Mouse (Mus musculus) brown adipose tissue, adult 24 weeks (tissue): ENCODE data around the gene Cops7b. TPM values are rescaled to one million over a fixed set of nuclear protein-coding genes. Genes with fewer than 3 reads are reported as not detected.
"Not testable (repeated sequence)": the region's sequence is repeated elsewhere in the genome, so short reads cannot be mapped to it uniquely, and the experiment has no call there.

Experiments
- H3K27ac ChIP-seq: fragments of 200-500 bp; replicated peaks from 2 replicates; pipeline ENCODE4 v1.5.1; 2012; ENCODE audit warnings: low read depth, mild to moderate bottlenecking, low read length
- H3K4me1 ChIP-seq: fragments of 200-500 bp; 2 replicates; pipeline ENCODE4 v1.6.1; 2012; ENCODE audit warnings: low read length, mixed read lengths; ENCODE audit not compliant: control insufficient read depth, insufficient read depth, insufficient read length
- H3K4me3 ChIP-seq: fragments of 200-500 bp; 2 replicates; pipeline ENCODE4 v1.5.1; 2012; ENCODE audit warnings: low read depth, mild to moderate bottlenecking, low read length, moderate library complexity; ENCODE audit not compliant: insufficient read depth
- polyA plus RNA-seq: library from polyadenylated mRNA; stranded (reverse); fragments of >200 nt; gene quantifications from 2 replicates; pipeline ENCODE4 v1.2.4, GENCODE M21; 2012; ENCODE audit not compliant: missing spikeins, insufficient read depth, insufficient read length

The Cops7b gene
- 6.2 and 7.7 TPM in 2 replicates for polyA plus RNA-seq

DNA sequence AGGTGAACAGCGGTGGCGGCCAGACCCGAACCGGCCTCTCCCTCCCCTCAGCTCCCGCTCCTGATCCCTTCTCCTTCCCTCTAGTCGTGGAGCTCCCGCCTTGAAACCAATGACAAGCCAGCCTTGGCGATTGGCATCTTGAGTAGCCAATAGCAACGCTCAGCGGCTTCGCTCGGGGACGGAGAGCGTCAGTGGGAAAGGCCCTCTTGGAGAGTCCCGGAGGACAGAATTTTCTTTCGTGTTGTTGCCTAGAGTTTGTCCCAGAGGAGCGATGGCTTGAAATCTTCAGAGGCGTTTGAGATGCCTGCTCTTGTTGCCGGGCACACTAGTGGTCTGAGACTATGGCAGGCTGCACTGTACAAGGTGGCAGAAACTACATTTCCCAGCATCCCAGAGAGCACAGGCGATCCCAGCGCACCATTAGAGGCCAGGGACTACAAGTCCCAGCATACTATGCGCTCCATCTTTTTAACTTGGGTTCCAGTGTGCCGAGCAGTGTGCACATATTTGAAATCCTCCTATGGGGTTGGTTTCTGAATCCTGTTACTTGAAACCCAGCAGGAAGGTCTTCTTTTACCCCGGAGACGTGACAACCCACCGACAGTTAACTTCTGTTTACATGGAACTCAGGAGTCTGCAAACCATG is at the start of gene Cops7b, which contains the start of gene Pde6d:
Cops7b (plus strand) TSS at position 454 of the 646 bp plus-strand sequence.
Pde6d (minus strand) TSS at position 179 of the 646 bp plus-strand sequence.
- Histone ChIP-seq H3K27ac (peak within 1 kb of the TSS; percentile 74), H3K4me3 (peak within 1 kb of the TSS; percentile 89), H3K4me1 (no peaks in the 10 kb centered on the region)

DNA sequence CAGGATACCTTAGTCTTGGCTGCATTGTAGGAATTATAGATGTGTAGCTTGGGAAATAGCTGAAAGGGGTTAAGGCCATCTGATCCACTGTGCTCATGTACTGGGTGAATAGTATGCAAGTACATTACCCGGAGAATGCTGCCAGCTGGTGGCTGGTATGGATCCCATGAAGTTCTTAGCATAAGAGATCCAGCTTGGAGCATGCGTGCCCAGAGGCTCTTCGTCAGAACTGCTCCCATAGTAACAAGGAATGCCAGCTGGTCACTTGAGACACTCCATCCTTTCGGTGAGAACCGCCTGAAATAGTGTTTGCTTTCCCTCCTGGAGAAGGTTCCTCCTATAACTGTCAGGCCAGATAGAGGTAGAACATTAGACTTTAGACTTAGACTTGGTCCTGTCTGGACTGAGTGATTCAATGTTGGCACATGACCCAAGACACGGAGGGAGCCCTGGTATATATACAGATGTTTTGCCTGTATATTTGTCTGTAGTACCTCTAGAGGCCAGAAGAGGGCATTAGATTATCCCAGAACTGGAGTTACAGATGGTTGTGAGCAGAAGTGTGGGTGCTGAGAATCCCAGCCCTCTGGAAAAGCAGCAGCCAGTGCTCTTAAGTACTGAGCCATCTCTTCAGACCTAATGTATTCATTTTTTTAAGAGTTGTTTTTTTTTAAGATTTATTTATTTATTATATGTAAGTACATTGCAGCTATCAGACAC is 49.1 kb upstream of the Cops7b start:
- Histone ChIP-seq H3K4me3 (no peak overlapping the region), H3K4me1 (no peaks in the 10 kb centered on the region), H3K27ac (no peak overlapping the region)

DNA sequence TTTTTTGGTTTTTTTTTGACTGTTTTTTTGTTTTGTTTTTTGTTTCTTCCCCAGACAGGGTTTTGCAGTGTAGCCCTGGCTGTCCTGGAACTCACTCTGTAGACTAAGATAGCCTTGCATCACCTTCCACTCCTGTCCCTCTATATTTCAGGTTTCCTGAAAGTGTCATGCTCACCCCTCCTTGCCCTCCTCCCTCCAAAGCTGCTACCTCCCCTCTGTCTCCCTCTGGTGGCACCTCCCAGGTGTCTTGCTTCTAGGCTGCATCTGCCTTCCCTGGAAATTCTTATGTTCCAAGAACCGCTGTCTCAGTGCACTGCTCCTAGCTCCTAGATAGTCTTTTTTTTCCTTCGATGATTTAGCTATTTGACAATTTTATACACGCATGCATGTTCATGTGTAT is 44.3 kb upstream of the Cops7b start:
- Histone ChIP-seq H3K4me1 (no peaks in the 10 kb centered on the region), H3K4me3 (no peak overlapping the region), H3K27ac (no peak overlapping the region)

DNA sequence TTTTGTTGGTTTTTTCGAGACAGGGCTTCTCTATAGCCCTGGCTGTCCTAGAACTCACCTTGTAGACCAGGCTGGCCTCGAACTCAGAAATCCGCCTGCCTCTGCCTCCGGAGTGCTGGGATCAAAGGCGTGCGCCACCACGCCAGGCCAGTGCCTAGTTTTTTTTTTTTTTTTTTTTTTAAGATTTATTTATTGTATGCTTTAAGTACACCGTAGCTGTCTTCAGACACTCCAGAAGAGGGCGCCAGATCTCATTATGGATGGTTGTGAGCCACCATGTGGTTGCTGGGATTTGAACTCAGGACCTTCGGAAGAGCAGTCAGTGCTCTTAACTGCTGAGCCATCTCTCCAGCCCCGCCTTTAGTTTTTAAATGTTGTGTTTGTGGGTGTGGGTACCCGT is 43.1 kb upstream of the Cops7b start:
- not testable (repeated sequence) for H3K4me3 ChIP-seq, H3K4me1 ChIP-seq, H3K27ac ChIP-seq

DNA sequence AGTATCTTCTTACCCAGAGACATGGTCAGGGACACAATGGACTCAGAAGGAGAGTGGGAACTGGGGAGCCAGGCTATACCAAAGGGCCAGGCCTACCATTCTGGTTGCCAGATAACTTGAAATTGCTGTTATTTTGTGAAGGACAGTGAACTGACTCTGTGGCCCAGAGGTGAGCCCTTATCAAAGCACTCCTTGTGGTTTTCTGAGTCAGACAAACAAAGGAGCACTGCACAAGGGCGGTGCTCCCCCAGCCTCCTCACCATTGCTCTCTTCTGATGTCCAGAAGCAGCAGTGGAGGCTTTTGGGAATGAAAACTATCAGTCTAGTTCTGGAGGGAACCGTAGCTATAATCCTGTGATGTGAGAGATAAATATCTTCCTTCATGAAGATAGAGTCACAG is 40.1 kb upstream of the Cops7b start:
- H3K4me1 ChIP-seq: no peaks in the 10 kb centered on the region
- no peak overlapping the region for H3K4me3 ChIP-seq
- no peak overlapping the region for H3K27ac ChIP-seq

DNA sequence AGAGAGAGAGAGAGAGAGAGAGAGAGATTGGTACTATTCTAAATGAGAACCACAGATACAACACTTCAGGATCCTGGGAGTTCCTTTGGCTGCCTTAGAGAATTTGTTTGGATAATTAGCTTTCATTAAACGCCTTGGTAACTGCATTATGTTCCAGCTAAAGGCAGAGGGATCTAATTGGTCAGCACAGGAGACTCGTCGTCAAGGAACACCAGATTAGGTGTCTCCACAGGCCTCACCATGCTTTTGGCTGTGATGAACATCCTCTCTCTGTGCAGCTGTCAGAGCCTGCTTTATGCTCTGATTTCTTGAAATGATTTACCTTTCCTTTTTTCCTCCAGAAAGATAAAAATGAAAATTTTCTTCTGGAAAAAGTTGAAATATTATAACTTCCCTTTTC is 35.9 kb upstream of the Cops7b start:
- no peak overlapping the region for H3K27ac ChIP-seq
- H3K4me3 ChIP-seq: no peak overlapping the region
- no peaks in the 10 kb centered on the region for H3K4me1 ChIP-seq

DNA sequence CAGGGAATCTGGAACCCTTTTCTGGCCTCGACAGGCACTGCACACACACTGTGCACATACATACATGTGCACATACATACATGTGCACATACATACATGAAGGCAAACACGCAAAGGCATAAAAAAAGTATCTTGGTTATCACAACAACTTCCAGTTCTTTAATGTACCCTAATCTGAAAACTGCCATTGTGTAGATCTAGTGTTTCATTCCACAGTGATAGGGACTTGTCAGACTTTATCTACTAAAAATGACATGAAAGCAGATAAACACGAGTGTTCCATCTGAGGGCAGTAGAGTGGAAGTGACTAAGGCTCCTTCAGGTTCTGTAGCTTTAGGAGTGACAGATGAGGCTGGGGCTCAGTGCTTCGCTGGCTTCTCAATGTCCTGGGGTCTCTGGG is 31.4 kb upstream of the Cops7b start:
- Histone ChIP-seq H3K4me3 (no peak overlapping the region), H3K27ac (no peak overlapping the region), H3K4me1 (no peaks in the 10 kb centered on the region)

DNA sequence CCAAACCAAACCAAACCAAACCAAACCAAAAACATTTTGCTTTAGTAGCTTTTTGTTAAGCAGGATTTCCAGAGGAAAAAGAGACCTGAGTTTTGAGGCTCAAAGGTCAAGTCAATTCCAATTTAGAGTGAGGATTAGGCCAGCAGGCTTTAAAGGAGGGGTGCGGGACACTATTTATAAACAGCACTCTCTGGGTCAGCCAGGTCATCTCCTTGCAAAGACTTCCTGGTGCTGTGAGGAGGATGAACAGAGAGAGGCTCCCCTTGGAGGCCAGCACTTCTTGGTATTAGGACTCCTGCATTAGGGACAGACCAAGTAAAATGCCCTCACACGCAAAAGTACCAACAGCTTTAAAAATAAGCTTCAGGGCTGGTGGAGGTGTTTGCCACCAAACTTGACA is 30.8 kb upstream of the Cops7b start:
- Histone ChIP-seq H3K4me1 (no peaks in the 10 kb centered on the region), H3K27ac (no peak overlapping the region)

DNA sequence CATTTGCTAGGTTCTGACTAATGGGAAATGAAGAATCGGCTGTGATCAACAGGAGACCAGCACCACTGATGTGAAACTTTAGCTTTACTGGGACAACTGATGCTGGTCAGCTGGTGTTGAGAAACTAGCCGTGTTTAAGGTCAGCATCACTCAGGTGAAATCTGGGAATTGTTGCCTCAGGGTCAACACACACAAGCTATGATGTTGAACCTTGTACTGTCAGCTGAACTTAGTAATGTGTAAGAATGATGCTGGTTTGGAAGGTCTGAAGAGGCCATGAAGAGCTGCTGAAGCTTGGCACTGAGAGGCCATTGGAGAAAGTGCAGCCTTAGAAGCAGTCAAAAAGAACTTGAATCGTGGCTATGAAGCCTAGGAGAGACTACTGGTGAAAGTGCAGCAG is 27.0 kb upstream of the Cops7b start:
- no peak overlapping the region for H3K27ac ChIP-seq
- no peaks in the 10 kb centered on the region for H3K4me1 ChIP-seq
- no peak overlapping the region for H3K4me3 ChIP-seq

More for the DNA sequence above, 30.8 kb upstream of the Cops7b start:
- no peak overlapping the region for H3K4me3 ChIP-seq

DNA sequence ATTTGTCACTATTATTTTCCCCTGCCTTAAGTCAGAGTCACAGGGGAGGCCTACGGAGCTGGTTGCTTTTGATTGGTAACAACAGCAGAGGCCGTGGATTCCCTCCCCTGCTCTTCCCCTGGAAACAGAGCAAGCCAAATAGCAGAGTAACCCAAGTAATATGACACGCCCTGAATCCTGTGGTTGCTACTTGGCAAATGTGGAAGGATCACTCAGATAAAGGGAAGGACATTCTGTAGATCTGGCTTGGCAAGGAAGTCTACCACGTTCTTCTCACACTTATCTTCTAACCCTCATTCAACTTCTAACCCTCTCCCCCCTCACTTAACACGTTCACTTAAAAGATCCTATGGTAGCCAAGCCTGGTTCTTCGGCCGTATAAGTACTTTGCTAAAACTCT is 24.8 kb upstream of the Cops7b start:
- no peak overlapping the region for H3K27ac ChIP-seq
- H3K4me3 ChIP-seq: no peak overlapping the region

DNA sequence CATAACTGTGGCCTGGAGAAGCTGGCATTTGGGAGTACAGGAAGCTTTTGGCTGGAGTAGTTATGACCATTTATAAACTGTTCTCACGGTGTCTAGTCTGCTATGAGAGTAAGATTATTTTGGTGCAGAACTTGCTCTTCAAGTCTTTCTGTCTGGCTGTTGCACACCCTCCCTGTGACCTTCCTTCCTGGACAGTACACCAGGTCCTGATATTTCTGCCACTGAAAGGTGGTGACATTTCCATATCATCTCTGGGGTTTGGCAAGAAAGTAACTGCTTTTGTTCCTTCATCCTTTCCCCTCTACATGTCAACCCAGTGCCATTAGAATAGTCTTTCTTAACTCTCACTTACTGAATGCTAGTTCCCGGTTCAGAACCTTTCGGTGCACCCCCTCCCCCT is 23.5 kb upstream of the Cops7b start:
- H3K4me3 ChIP-seq: no peak overlapping the region
- H3K27ac ChIP-seq: no peak overlapping the region
- H3K4me1 ChIP-seq: no peaks in the 10 kb centered on the region

More for the DNA sequence above, 24.8 kb upstream of the Cops7b start:
- no peaks in the 10 kb centered on the region for H3K4me1 ChIP-seq

DNA sequence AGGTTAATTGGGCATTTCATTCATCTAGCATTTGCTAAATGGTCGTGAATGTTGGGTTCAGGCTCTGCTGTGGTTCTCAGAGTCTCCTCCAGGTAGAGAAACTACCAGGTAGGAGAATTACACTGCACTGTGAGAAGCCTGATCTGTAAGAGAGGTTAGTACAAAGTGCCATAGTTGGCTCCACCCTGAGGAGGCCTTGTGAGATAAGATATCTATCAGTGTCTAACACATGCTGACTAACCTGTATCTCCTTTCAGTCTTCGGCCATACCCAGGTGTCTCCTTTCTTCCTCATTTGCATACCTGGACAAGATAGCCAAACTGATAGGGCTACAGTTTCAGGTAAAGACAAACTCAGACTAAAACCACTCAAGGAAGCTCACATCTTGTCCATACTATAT is 20.0 kb upstream of the Cops7b start:
- no peak overlapping the region for H3K4me3 ChIP-seq
- no peaks in the 10 kb centered on the region for H3K4me1 ChIP-seq
- no peak overlapping the region for H3K27ac ChIP-seq

DNA sequence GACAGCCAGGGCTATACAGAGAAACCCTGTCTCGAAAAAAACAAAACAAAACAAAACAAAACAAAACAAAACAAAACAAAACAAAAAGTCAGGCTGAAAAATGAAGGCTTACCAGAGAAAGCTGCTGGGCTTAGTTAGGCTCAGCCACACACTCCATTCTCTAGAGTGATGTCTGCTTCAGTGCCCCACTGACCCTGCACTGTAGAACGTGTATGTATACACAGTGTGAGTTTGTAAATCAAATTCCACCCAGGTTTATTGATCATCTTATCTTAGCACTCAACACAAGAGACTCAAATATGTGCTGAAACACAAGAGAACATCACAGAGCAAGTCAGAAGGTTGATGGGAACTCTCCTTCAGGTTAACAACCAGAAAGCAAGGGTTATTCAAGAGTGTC is 14.3 kb upstream of the Cops7b start:
- Histone ChIP-seq H3K27ac (no peak overlapping the region), H3K4me3 (no peak overlapping the region), H3K4me1 (no peaks in the 10 kb centered on the region)

DNA sequence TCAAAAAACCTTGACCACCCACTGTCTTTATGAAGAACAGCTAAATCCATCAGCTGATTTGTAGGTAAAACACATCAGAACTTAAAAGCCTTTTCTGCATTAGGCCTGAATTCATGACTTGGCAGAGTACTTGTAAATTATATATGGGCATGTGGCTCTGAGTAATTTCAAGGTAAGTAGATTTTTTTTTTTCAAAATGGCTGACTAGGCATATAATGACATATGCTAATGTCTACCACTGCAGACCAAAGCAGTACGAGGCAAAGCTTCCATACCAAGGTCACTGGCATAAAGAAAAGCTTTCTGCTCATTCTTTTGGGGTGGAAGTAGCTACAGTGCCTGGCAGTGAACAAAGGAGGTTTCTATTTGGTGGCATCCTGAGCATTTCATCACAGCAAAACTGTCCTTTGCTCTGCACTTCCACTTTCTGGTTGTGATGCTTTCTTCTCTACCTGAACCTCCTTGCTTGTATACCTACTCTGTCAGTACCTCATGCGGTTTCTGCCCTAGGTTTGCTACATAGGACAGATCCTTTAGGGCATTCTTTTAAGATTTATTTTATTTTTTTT is 13.3 kb upstream of the Cops7b start:
- H3K4me3 ChIP-seq: no peak overlapping the region
- no peak overlapping the region for H3K27ac ChIP-seq
- H3K4me1 ChIP-seq: no peaks in the 10 kb centered on the region

DNA sequence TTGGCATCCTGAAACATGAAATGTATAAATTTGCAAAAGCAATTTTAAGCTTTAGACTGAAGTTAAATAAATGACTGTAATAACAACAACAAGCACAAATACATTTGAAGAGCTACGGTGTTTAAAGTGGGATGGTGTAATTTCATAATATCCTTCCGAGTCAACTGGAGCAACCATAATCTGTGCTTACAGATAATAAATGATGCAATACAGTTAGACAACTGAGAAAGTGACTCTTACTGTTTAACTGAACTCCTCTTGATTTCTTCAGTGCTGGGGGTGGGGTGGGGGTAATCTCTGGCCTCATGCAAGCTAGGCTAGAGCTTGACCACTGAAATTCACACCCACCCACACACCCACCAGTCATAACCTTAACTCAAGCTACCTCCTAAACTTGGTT is 11.3 kb upstream of the Cops7b start:
- Histone ChIP-seq H3K4me3 (no peak overlapping the region), H3K27ac (no peak overlapping the region), H3K4me1 (no peaks in the 10 kb centered on the region)

DNA sequence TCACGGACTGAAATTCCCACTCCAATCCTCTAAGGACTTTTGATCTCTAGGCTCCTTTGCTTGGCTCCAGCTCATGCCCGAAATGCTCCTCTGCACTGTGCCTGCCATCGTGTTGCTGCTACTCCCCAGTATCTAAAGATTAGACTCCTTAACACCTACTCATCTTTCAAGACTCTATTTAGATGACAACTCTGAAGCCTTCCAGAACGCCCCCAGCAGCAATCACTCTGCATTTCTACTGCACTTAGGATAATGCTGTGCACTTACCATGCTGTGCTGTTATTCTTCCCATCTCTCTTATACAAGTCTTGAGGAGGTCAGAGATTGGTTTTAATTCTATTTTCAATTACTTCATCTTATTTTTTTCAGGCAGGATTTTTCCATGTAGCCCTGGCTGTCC is 10.8 kb upstream of the Cops7b start:
- Histone ChIP-seq H3K4me3 (no peak overlapping the region), H3K27ac (no peak overlapping the region), H3K4me1 (no peaks in the 10 kb centered on the region)
